Mouse (Mus musculus) lung, adult 10 weeks (tissue): ENCODE measurements around the gene Ifit3. TPM values are rescaled to one million over a fixed set of nuclear protein-coding genes. Genes with fewer than 3 reads are reported as not detected.

Experiments
- polyA plus RNA-seq: library from polyadenylated mRNA; stranded (reverse); fragments of 350-450 nt; fragmentation: Illumina TruSeq; extraction: RNeasy Lipid Tissue Mini Kit (QIAGEN cat#74804); gene quantifications from one replicate; pipeline ENCODE4 v1.2.3, GENCODE M21; 2014; ENCODE audit warnings: low read depth, low replicate concordance; ENCODE audit not compliant: insufficient read depth

The Ifit3 gene
- polyA plus RNA-seq = 43.9 TPM

GRCm38 (mm10) chr19:34583126-34583766 is at the start of gene Ifit3:
Gene Ifit3, plus strand, starts transcription at chr19:34583531.

GRCm38 (mm10) chr19:34550534-34551223 is 32.7 kb upstream of the Ifit3 start, which contains the start of gene Ifit2:
Gene Ifit2, plus strand, starts transcription at chr19:34550694.

DNA sequence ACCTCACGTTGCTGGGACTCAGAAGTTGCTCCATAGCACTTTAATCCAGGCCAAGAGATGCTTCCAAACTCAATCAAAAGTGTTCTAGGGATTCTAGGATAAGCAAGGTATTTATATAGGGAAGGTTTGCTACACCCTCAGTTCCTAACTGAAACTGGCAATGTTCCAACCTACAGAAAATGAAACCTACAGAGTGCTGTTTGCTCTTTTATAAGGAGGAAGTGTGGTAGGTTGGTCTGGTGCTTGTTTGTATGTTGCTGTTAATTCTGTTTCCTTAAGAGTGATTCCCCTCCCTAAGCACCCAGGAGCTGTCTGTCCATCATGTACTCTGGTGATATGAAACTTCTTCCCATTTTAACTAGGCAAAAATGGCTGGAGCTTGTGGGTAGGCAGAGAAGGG is 18.6 kb downstream of the Ifit3 start, which contains the start of gene Ifit1bl1:
TSS of gene Ifit1bl1 (minus strand) at position 69 of the 400 bp plus-strand sequence.

GRCm38 (mm10) chr19:34607237-34608051 is 24.1 kb downstream of the Ifit3 start, which contains the start of gene Ifit3b:
Gene Ifit3b, plus strand, starts transcription at chr19:34607970.

Other genes starting within 250 kb of the Ifit3 start
- gene Ch25h, start 108.4 kb upstream of the Ifit3 start, polyA plus RNA-seq = 4.3 TPM
- gene Lipa, start 56.1 kb upstream of the Ifit3 start, polyA plus RNA-seq = 31.0 TPM
- 8.0 TPM for gene Ifit2, start 32.8 kb upstream of the Ifit3 start, polyA plus RNA-seq
- 3.5 TPM for gene Ifit1bl1, start 18.4 kb downstream of the Ifit3 start, polyA plus RNA-seq
- gene Ifit3b, start 24.4 kb downstream of the Ifit3 start, polyA plus RNA-seq = 11.0 TPM
- 0.89 TPM for gene Ifit1bl2, start 57.2 kb downstream of the Ifit3 start, polyA plus RNA-seq
- 9.5 TPM for gene Ifit1, start 57.3 kb downstream of the Ifit3 start, polyA plus RNA-seq
- 2.7 TPM for gene Slc16a12, start 163.8 kb downstream of the Ifit3 start, polyA plus RNA-seq